Comparison of ENCODE assay signal across 24 mouse cellular contexts in genomic region chr17:45772566-45772965, GRCm38 (mm10). TPM values are rescaled to one million over a fixed set of nuclear protein-coding genes. Genes with fewer than 3 reads are reported as not detected.
DNase-seq lines count a peak whose midpoint lies in the region; TF ChIP-seq lines count a peak whose summit lies in the region.
"Had no signal": no experiment of that assay in that cellular context is flagged by ENCODE, and none has a peak within 500 bp of the region (broad histone marks: within the 10 kb centered on the region; RNA-seq: fewer than 3 reads in every experiment).

No protein-coding gene starts in this region.

- intact Hi-C loops in heart, adult 2 months (cut with DNase I): loop anchor here (2.0 kb wide), 1 partner anchor 18 kb away; no protein-coding TSS in a partner anchor

- H3ac ChIP-seq in myocyte (ENCODE audit: control insufficient read depth, insufficient read length): no peak overlapping the region

- 48% methylated on average over 3 of the region's 3 CpGs for WGBS in heart, embryonic 10.5 days
- WGBS in heart, adult 2 months: 49% methylated on average over 3 of the region's 3 CpGs

- H3K4me1 ChIP-seq in heart, embryonic 10.5 days: peaks cover 34% of the 10 kb centered on the region
- peaks cover 8% of the 10 kb centered on the region for H3K4me1 ChIP-seq in heart, adult 2 months (ENCODE audit: control insufficient read depth, insufficient read depth, low read length)

- peaks cover 22% of the 10 kb centered on the region; the same call in 1 of the 2 replicates for H3K27me3 ChIP-seq in heart, embryonic 10.5 days (ENCODE audit: insufficient read depth, poor library complexity, severe bottlenecking)
- H3K27me3 ChIP-seq in heart, adult 2 months (ENCODE audit: control insufficient read depth, insufficient read depth, low read length): no peaks in the 10 kb centered on the region
- H3K27me3 ChIP-seq in myocyte (ENCODE audit: control insufficient read depth, insufficient read depth, insufficient read length): no peaks in the 10 kb centered on the region
- H3K27me3 ChIP-seq: embryonic facial prominence, embryonic 13.5 days; forebrain, embryonic 15.5 days had no signal

- no peak for TF ChIP-seq EP300 in heart, adult 2 months (IDR thresholded peaks at IDR 0.05; ENCODE audit: insufficient read depth, low read depth, low read length)

- H3K4me2 ChIP-seq in myocyte (ENCODE audit: low read depth): peak overlapping the region; percentile 6
- H3K4me2 ChIP-seq: embryonic facial prominence, embryonic 13.5 days; forebrain, embryonic 12.5 days; forebrain, embryonic 15.5 days; heart, embryonic 13.5 days; hindbrain, embryonic 14.5 days had no signal

- TF ChIP-seq POLR2A in heart, adult 2 months (IDR thresholded peaks at IDR 0.05; ENCODE audit: insufficient read depth, low read depth, low read length): no peak
- no peak for TF ChIP-seq POLR2A in myocyte (IDR thresholded peaks at IDR 0.05; ENCODE audit: insufficient read length, low read depth)

- no peak for TF ChIP-seq CTCF in heart, adult 2 months (IDR thresholded peaks at IDR 0.05)

- H3K4me3 ChIP-seq in heart, embryonic 10.5 days: no peak overlapping the region
- H3K4me3 ChIP-seq in heart, adult 2 months: no peak overlapping the region
- H3K4me3 ChIP-seq in myocyte: no peak overlapping the region
- H3K4me3 ChIP-seq: embryonic facial prominence, embryonic 13.5 days; erythroblast, embryonic 14.5 days; forebrain, embryonic 12.5 days; forebrain, embryonic 15.5 days; heart, embryonic 13.5 days had no signal

- DNase-seq in heart, embryonic 10.5 days (ENCODE audit: low spot score): no peak
- DNase-seq in heart, adult 2 months: no peak
- peak; percentile 49 for DNase-seq in NIH3T3 (ENCODE audit: low read depth)
- no peak for DNase-seq in cerebellum, adult 11-12 months
- DNase-seq in testis, postnatal 14 days (ENCODE audit: low spot score): no peak
- DNase-seq: adrenal gland, adult 8-10 months; adrenal gland, postnatal 25 days; gastrocnemius, postnatal 10 days; heart, adult 11 months; heart, postnatal 14 days; heart, postnatal 4 days; kidney, adult 18-20 months had no signal

- no peaks in the 10 kb centered on the region for H3K79me2 ChIP-seq in heart, adult 2 months (replicated peaks; ENCODE audit: control insufficient read depth, insufficient read depth, low read length)
- no peaks in the 10 kb centered on the region for H3K79me2 ChIP-seq in myocyte (ENCODE audit: control insufficient read depth, insufficient read depth)

- H3K27ac ChIP-seq in heart, embryonic 10.5 days: peak overlapping the region; percentile 53; the same call in 1 of the 2 replicates
- no peak overlapping the region for H3K27ac ChIP-seq in heart, adult 2 months
- H3K27ac ChIP-seq: embryonic facial prominence, embryonic 13.5 days; forebrain, embryonic 12.5 days; forebrain, embryonic 15.5 days; heart, embryonic 13.5 days; hindbrain, embryonic 14.5 days; hindbrain, postnatal 0 days had no signal

- no peaks in the 10 kb centered on the region for H3K36me3 ChIP-seq in heart, embryonic 10.5 days
- H3K36me3 ChIP-seq in heart, adult 2 months (ENCODE audit: control insufficient read depth, insufficient read depth, low read length): no peaks in the 10 kb centered on the region
- H3K36me3 ChIP-seq in myocyte (ENCODE audit: control insufficient read depth, insufficient read depth): no peaks in the 10 kb centered on the region
- H3K36me3 ChIP-seq: embryonic facial prominence, embryonic 13.5 days; forebrain, embryonic 12.5 days; forebrain, embryonic 15.5 days; heart, embryonic 13.5 days had no signal

- H3K9me3 ChIP-seq in heart, embryonic 10.5 days: no peaks in the 10 kb centered on the region
- H3K9me3 ChIP-seq: embryonic facial prominence, embryonic 13.5 days; forebrain, embryonic 12.5 days; forebrain, embryonic 15.5 days; heart, embryonic 13.5 days had no signal

- no peak overlapping the region for H3K9ac ChIP-seq in heart, adult 2 months (ENCODE audit: low read depth, low read length)
- H3K9ac ChIP-seq: embryonic facial prominence, embryonic 13.5 days; forebrain, embryonic 12.5 days; forebrain, embryonic 15.5 days; heart, embryonic 13.5 days; hindbrain, embryonic 14.5 days had no signal

TF ChIP-seq in myocyte, 11 proteins besides CTCF, POLR2A, EP300 and RAD21:
- no peak for TF ChIP-seq MYOD1 (IDR thresholded peaks at IDR 0.05; ENCODE audit: control insufficient read depth in 1 of 3, insufficient read length in 2 of 3, low read depth in 2 of 3)
- no peak for TF ChIP-seq MYOG (IDR thresholded peaks at IDR 0.05; ENCODE audit: control insufficient read depth in 1 of 3, insufficient read depth in 1 of 3, insufficient read length in 2 of 3, low read depth in 2 of 3)
- TF ChIP-seq POLR2AphosphoS2 (IDR thresholded peaks at IDR 0.05; ENCODE audit: insufficient read length, low read depth): no peak
- no peak for TF ChIP-seq REST (IDR thresholded peaks at IDR 0.05; ENCODE audit: insufficient read depth, insufficient read length)
- no peak for TF ChIP-seq TCF12 (IDR thresholded peaks at IDR 0.05; ENCODE audit: insufficient read depth, poor library complexity, severe bottlenecking)
- TF ChIP-seq USF1 (IDR thresholded peaks at IDR 0.05; ENCODE audit: low read depth): no peak
- no peak for TF ChIP-seq TCF3 (IDR thresholded peaks at IDR 0.05; ENCODE audit: insufficient read length, low read depth)
- no peak for TF ChIP-seq MAX (IDR thresholded peaks at IDR 0.05; ENCODE audit: low read depth)
- no peak for TF ChIP-seq SRF (IDR thresholded peaks at IDR 0.05; ENCODE audit: control insufficient read depth, insufficient read length, low read depth)
- no peak for TF ChIP-seq E2F4 (IDR thresholded peaks at IDR 0.05; ENCODE audit: insufficient read depth)

RNA-seq across cellular contexts. Expression of gene 1600014C23Rik, which starts 38.9 kb away (rescaled TPM):
- 0.62 TPM in 1 of 2 replicates, not detected in the other for polyA plus RNA-seq in heart, embryonic 10.5 days (2016; fragmentation: Nextera tagmentation; extraction: Ambion mirVana)
- total RNA-seq in heart, adult 2 months (2021): under 1 TPM in 1 of 2 experiments, not detected in 1; 0.66 TPM
- polyA plus RNA-seq in heart, adult 2 months (2012; rRNA removed): 0.88 TPM in 1 of 2 replicates, not detected in the other
- 0.17 TPM for polyA plus RNA-seq in myocyte (2012; fragmentation: generic; extraction: Trizol)
- total RNA-seq: adrenal gland, adult 8-10 months; adrenal gland, postnatal 25 days; common myeloid progenitor, adult 5-6 weeks; gastrocnemius, postnatal 10 days; gastrocnemius, postnatal 4 days; hindbrain, postnatal 0 days had no signal
- polyA plus RNA-seq: activated CD4-positive, CD25-positive, alpha-beta regulatory T cell, adult 4 months; embryonic facial prominence, embryonic 13.5 days; erythroblast, embryonic 14.5 days; forebrain, embryonic 15.5 days; hindbrain, embryonic 14.5 days; inflammation-experienced regulatory T-cells, adult 6 months had no signal
